Mouse (Mus musculus) spleen, adult 2 months (tissue): ENCODE results near the gene Tysnd1. TPM values are rescaled to one million over a fixed set of nuclear protein-coding genes. Genes with fewer than 3 reads are reported as not detected.

Experiments
- DNase-seq, 2 experiments: peaks; one replicate each; pipeline versions ENCODE4 v3.0.0 to v3.0.0-alpha.2; 2012 to 2021; ENCODE audit warnings: low spot score in 2 of 2, low read depth in 1 of 2
- H3K27ac ChIP-seq: fragments of 200-500 bp; 2 replicates; pipeline ENCODE4 v1.5.1; 2012; ENCODE audit warnings: low read length, inconsistent platforms; ENCODE audit not compliant: insufficient read depth
- H3K27me3 ChIP-seq: fragments of 200-500 bp; 2 replicates; pipeline ENCODE4 v1.6.1; 2012; ENCODE audit warnings: mild to moderate bottlenecking, moderate library complexity, low read length, inconsistent platforms; ENCODE audit not compliant: control insufficient read depth, insufficient read depth
- H3K36me3 ChIP-seq: fragments of 200-500 bp; 2 replicates; pipeline ENCODE4 v1.6.1; 2012; ENCODE audit warnings: mild to moderate bottlenecking, low read length, inconsistent platforms; ENCODE audit not compliant: control insufficient read depth, insufficient read depth
- H3K4me1 ChIP-seq: fragments of 200-500 bp; 2 replicates; pipeline ENCODE4 v1.6.1; 2011; ENCODE audit warnings: inconsistent platforms; ENCODE audit not compliant: control insufficient read depth, insufficient read depth, insufficient read length
- H3K4me3 ChIP-seq: fragments of 200-500 bp; 2 replicates; pipeline ENCODE4 v1.5.1; 2011; ENCODE audit warnings: mild to moderate bottlenecking, inconsistent platforms; ENCODE audit not compliant: insufficient read depth, insufficient read length; ENCODE audit errors: extremely low read depth
- CTCF ChIP-seq: fragments of 200-500 bp; IDR thresholded peaks from 2 replicates; pipeline ENCODE4 v1.5.1; 2011; ENCODE audit warnings: mild to moderate bottlenecking, inconsistent platforms; ENCODE audit not compliant: insufficient read depth, insufficient read length, insufficient replicate concordance; ENCODE audit errors: extremely low read depth
- POLR2A ChIP-seq: fragments of 200-500 bp; IDR thresholded peaks from 2 replicates; pipeline ENCODE4 v1.6.1; 2011; ENCODE audit warnings: low read depth, low read length, inconsistent platforms
- WGBS: fragments of 180-500 bp; shearing (Covaris S2); methylation state at CpG from one replicate; pipeline ENCODE4 v1.1.7; 2018; 5-methylcytosine and 5-hydroxymethylcytosine counted together
- polyA plus RNA-seq: library from polyadenylated mRNA; depleted of rRNA; stranded (reverse); fragments of >200 nt; gene quantifications from 2 replicates; pipeline ENCODE4 v1.2.3, GENCODE M21; 2012

Gene Tysnd1
- polyA plus RNA-seq, 1 experiment, result 43.2 TPM

- WGBS, result 86% methylated on average over 7 of the region's 7 CpGs
- Histone ChIP-seq H3K27me3 (no peaks in the 10 kb centered on the region), H3K4me1 (no peaks in the 10 kb centered on the region), H3K27ac (no peak overlapping the region), H3K4me3 (no peak overlapping the region), H3K36me3 (peaks cover 5% of the 10 kb centered on the region; the same call in 1 of the 2 replicates)
- DNase-seq, result no peak
- TF ChIP-seq POLR2A (no peak), CTCF (no peak)
Measured at GRCm38 (mm10) chr10:61669289-61669688, 26.0 kb upstream of the Tysnd1 start.

GRCm38 (mm10) chr10:61669896-61670295 is 25.4 kb upstream of the Tysnd1 start:
- TF ChIP-seq CTCF (no peak), POLR2A (no peak)
- no peak overlapping the region for H3K4me3 ChIP-seq
- H3K27ac ChIP-seq, result no peak overlapping the region
- no peak for DNase-seq
- H3K4me1 ChIP-seq, result no peaks in the 10 kb centered on the region
- no peaks in the 10 kb centered on the region for H3K27me3 ChIP-seq
- H3K36me3 ChIP-seq, result peaks cover 5% of the 10 kb centered on the region; the same call in 1 of the 2 replicates

GRCm38 (mm10) chr10:61670758-61671157 is 24.6 kb upstream of the Tysnd1 start:
- TF ChIP-seq CTCF (no peak), POLR2A (no peak)
- H3K27ac ChIP-seq, result no peak overlapping the region
- no peaks in the 10 kb centered on the region for H3K4me1 ChIP-seq
- 96% methylated on average over 3 of the region's 3 CpGs for WGBS
- DNase-seq, result no peak
- H3K4me3 ChIP-seq, result no peak overlapping the region
- H3K36me3 ChIP-seq, result peaks cover 3% of the 10 kb centered on the region; the same call in 1 of the 2 replicates
- H3K27me3 ChIP-seq, result no peaks in the 10 kb centered on the region

- no peaks in the 10 kb centered on the region for H3K36me3 ChIP-seq
- no peaks in the 10 kb centered on the region for H3K27me3 ChIP-seq
- WGBS, result 24% methylated on average over 3 of the region's 3 CpGs
- H3K4me1 ChIP-seq, result peaks cover 4% of the 10 kb centered on the region; the same call in 1 of the 2 replicates
- no peak overlapping the region for H3K27ac ChIP-seq
- no peak for DNase-seq
- TF ChIP-seq CTCF, result no peak
- TF ChIP-seq POLR2A, result no peak
- H3K4me3 ChIP-seq, result no peak overlapping the region
Measured at GRCm38 (mm10) chr10:61675935-61676334, 19.4 kb upstream of the Tysnd1 start.

GRCm38 (mm10) chr10:61679545-61679944 is 15.8 kb upstream of the Tysnd1 start:
- H3K36me3 ChIP-seq, result no peaks in the 10 kb centered on the region
- TF ChIP-seq CTCF (no peak), POLR2A (no peak)
- H3K27me3 ChIP-seq, result no peaks in the 10 kb centered on the region
- peak overlapping the region; percentile 90 for H3K4me3 ChIP-seq
- H3K4me1 ChIP-seq, result peaks cover 7% of the 10 kb centered on the region
- no peak for DNase-seq
- H3K27ac ChIP-seq, result peak overlapping the region; percentile 90
- 50% methylated on average over 9 of the region's 9 CpGs for WGBS

- DNase-seq, result peak; percentile 93 to 98
- Histone ChIP-seq H3K36me3 (peaks cover 3% of the 10 kb centered on the region), H3K4me1 (peaks cover 7% of the 10 kb centered on the region), H3K4me3 (peak within 1 kb of the TSS; percentile 90), H3K27ac (peak within 1 kb of the TSS; percentile 90), H3K27me3 (no peaks in the 10 kb centered on the region)
- TF ChIP-seq POLR2A, result no peak
- no peak for TF ChIP-seq CTCF
- WGBS, result 2% methylated on average over 83 of the region's 84 CpGs
Measured at GRCm38 (mm10) chr10:61680015-61680913, 15.1 kb upstream of the Tysnd1 start, which contains the start of gene Sar1a. Sar1a (plus strand) TSS chr10:61680299.

GRCm38 (mm10) chr10:61689405-61689804 is 5.9 kb upstream of the Tysnd1 start:
- no peak for DNase-seq
- H3K27ac ChIP-seq, result no peak overlapping the region
- H3K4me3 ChIP-seq, result no peak overlapping the region
- H3K27me3 ChIP-seq, result no peaks in the 10 kb centered on the region
- no peaks in the 10 kb centered on the region for H3K4me1 ChIP-seq
- WGBS, result 87% methylated on average over 8 of the region's 8 CpGs
- peaks cover 34% of the 10 kb centered on the region for H3K36me3 ChIP-seq
- no peak for TF ChIP-seq POLR2A
